ENCODE assay signal across 8 mouse cellular contexts in the genomic region with DNA sequence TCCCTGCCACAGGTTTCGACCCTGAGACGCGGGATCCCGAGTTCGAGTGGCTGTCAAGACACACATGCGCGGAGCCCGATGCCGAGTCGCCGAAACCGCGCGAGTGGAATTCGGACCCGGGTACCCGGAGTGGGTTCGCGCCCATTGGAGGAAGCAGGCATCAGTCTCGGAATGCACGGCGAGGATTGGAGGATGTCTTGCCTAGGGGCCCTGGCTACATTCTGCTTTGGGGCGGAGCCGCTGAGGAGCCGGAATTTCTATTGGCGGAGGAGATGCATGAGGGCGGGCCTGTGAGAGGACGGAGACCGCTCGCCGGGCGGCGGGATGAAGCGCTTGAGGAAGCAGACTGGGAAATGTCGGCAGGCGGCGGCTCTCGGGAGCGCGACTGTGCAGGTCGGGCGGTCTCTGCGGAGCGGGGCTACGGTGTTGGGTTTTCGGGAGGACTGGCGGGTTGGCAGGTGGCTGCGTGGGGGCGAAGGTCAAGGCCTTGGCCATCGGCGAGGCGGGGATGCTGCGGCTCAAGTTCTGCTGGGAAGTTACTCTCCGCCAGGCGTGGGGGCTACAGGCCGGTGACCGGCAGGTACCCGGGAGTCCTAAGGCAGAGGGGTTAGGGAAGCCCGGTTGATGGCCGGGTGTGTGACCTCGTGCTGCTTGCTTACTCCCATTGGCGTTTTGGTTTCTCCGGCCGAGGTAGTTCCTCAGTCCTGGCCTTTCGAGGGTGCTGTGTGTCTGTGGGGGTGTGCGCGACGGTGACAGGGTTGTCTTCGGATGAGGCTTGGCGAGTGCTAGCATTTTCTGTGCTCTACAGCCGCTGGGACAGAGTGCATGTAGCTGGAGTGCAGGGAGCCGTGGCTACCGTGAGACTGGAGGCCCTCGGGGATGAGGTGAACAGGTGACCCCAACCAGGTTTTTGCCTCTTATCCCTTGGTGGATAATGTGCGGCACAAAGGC. TPM values are rescaled to one million over a fixed set of nuclear protein-coding genes. Genes with fewer than 3 reads are reported as not detected.
DNase-seq lines count a peak whose midpoint lies in the region; ATAC-seq and TF ChIP-seq lines count a peak whose summit lies in the region.

No protein-coding gene starts in this region.

- intact Hi-C loops in heart, postnatal 14 days (cut with DNase I), result loop anchor here (5.0 kb wide), 1 partner anchor 51 kb away; the partner anchor contains the start of gene Mtf1

- no peak for TF ChIP-seq EP300 in ES-Bruce4 (IDR thresholded peaks at IDR 0.05; ENCODE audit: insufficient read depth, low read depth, low read length)

- DNase-seq in forebrain, embryonic 14.5 days (ENCODE audit: low spot score), result peak; percentile 98
- peak; percentile 97 to 98 for DNase-seq in heart, postnatal 14 days
- DNase-seq in layer of hippocampus, adult 11-12 months (ENCODE audit: low spot score), result peak; percentile 98
- DNase-seq in lung, adult 18-20 months, result peak; percentile 99
- DNase-seq in testis, postnatal 14 days (ENCODE audit: low spot score), result peak; percentile 99

- H3K27ac ChIP-seq in ES-Bruce4 (ENCODE audit: insufficient read depth, low read length), result no peak overlapping the region
- no peak overlapping the region for H3K27ac ChIP-seq in forebrain, embryonic 14.5 days (ENCODE audit: low read depth, low read length)
- no peak overlapping the region for H3K27ac ChIP-seq in neural tube, embryonic 15.5 days (replicated peaks)

- TF ChIP-seq CTCF in ES-Bruce4 (IDR thresholded peaks at IDR 0.05; ENCODE audit: low read depth, low read length), result no peak

- peak overlapping the region; percentile 88 for H3K4me2 ChIP-seq in forebrain, embryonic 14.5 days (ENCODE audit: low read length)
- H3K4me2 ChIP-seq in neural tube, embryonic 15.5 days, result peak overlapping the region; percentile 98

- no peaks in the 10 kb centered on the region for H3K9me3 ChIP-seq in ES-Bruce4 (replicated peaks; ENCODE audit: control insufficient read depth, insufficient read depth, low read length, poor library complexity, severe bottlenecking)
- H3K9me3 ChIP-seq in forebrain, embryonic 14.5 days (replicated peaks; ENCODE audit: control insufficient read depth, low read length), result no peaks in the 10 kb centered on the region
- H3K9me3 ChIP-seq in neural tube, embryonic 15.5 days (replicated peaks), result no peaks in the 10 kb centered on the region

- TF ChIP-seq POLR2A in ES-Bruce4 (IDR thresholded peaks at IDR 0.05; ENCODE audit: insufficient read depth, low read length), result no peak

- under 1% methylated on average over 75 of the region's 75 CpGs for WGBS in forebrain, embryonic 14.5 days
- WGBS in neural tube, embryonic 15.5 days, result under 1% methylated on average over 72 of the region's 75 CpGs

- peak overlapping the region; percentile 40 for H3K9ac ChIP-seq in ES-Bruce4 (ENCODE audit: low read depth, poor library complexity, severe bottlenecking)
- H3K9ac ChIP-seq in forebrain, embryonic 14.5 days (ENCODE audit: low read length), result peak overlapping the region; percentile 70
- H3K9ac ChIP-seq in neural tube, embryonic 15.5 days (replicated peaks), result peak overlapping the region; percentile 71

- no peaks in the 10 kb centered on the region for H3K27me3 ChIP-seq in ES-Bruce4 (ENCODE audit: control insufficient read depth, insufficient read depth, low read length, poor library complexity, severe bottlenecking)
- H3K27me3 ChIP-seq in forebrain, embryonic 14.5 days (replicated peaks; ENCODE audit: control insufficient read depth, insufficient read depth, low read length), result no peaks in the 10 kb centered on the region
- H3K27me3 ChIP-seq in neural tube, embryonic 15.5 days (replicated peaks), result no peaks in the 10 kb centered on the region

- H3K4me1 ChIP-seq in ES-Bruce4 (ENCODE audit: control insufficient read depth, insufficient read depth, low read length), result no peaks in the 10 kb centered on the region
- peaks cover 13% of the 10 kb centered on the region for H3K4me1 ChIP-seq in forebrain, embryonic 14.5 days (ENCODE audit: control insufficient read depth, insufficient read depth, low read length)
- H3K4me1 ChIP-seq in neural tube, embryonic 15.5 days, result peaks cover 22% of the 10 kb centered on the region

- H3K36me3 ChIP-seq in ES-Bruce4 (ENCODE audit: control insufficient read depth, insufficient read depth, low read length, poor library complexity, severe bottlenecking), result no peaks in the 10 kb centered on the region
- H3K36me3 ChIP-seq in forebrain, embryonic 14.5 days (ENCODE audit: control insufficient read depth, insufficient read depth, low read length), result peaks cover 10% of the 10 kb centered on the region
- peaks cover 17% of the 10 kb centered on the region for H3K36me3 ChIP-seq in neural tube, embryonic 15.5 days

- H3K4me3 ChIP-seq in ES-Bruce4 (ENCODE audit: low read depth, low read length), result peak overlapping the region; percentile 88
- peak overlapping the region; percentile 69 for H3K4me3 ChIP-seq in forebrain, embryonic 14.5 days (ENCODE audit: low read depth, low read length)
- H3K4me3 ChIP-seq in neural tube, embryonic 15.5 days (replicated peaks), result peak overlapping the region; percentile 84

- ATAC-seq in cerebellum, adult (ENCODE audit: insufficient number of reproducible peaks, low FRiP score, low TSS enrichment), result peak; percentile 100
- peak; percentile 100 for ATAC-seq in forebrain, embryonic 14.5 days
- peak; percentile 100 for ATAC-seq in neural tube, embryonic 15.5 days (ENCODE audit: low FRiP score)

RNA-seq across cellular contexts. Expression of gene Inpp5b, which starts 9.9 kb away (rescaled TPM):
- polyA plus RNA-seq in ES-Bruce4 (2011; ENCODE audit: insufficient read depth, insufficient read length, low read depth, missing spikeins), result 21.7 and 27.0 TPM in 2 replicates
- 20.8 and 22.1 TPM in 2 replicates for polyA plus RNA-seq in forebrain, embryonic 14.5 days (2014; fragmentation: Nextera tagmentation; extraction: Ambion mirVana)
- 10 to 100 TPM; 12.5 to 13.6 TPM for total RNA-seq in heart, postnatal 14 days (2021)
- polyA plus RNA-seq in neural tube, embryonic 15.5 days (2015; fragmentation: Nextera tagmentation; extraction: Ambion mirVana), result 20.6 and 24.9 TPM in 2 replicates

RNA-seq across cellular contexts. Expression of gene Sf3a3, which starts 37.0 kb away (rescaled TPM):
- polyA plus RNA-seq in ES-Bruce4 (2011; ENCODE audit: insufficient read depth, insufficient read length, low read depth, missing spikeins), result 110 and 127 TPM in 2 replicates
- polyA plus RNA-seq in forebrain, embryonic 14.5 days (2014; fragmentation: Nextera tagmentation; extraction: Ambion mirVana), result 118 TPM in 2 replicates
- 10 to 100 TPM; 19.2 to 21.5 TPM for total RNA-seq in heart, postnatal 14 days (2021)
- 88.4 and 105 TPM in 2 replicates for polyA plus RNA-seq in neural tube, embryonic 15.5 days (2015; fragmentation: Nextera tagmentation; extraction: Ambion mirVana)

RNA-seq across cellular contexts. Expression of gene Mtf1, which starts 50.3 kb away (rescaled TPM):
- 15.8 and 16.4 TPM in 2 replicates for polyA plus RNA-seq in ES-Bruce4 (2011; ENCODE audit: insufficient read depth, insufficient read length, low read depth, missing spikeins)
- polyA plus RNA-seq in forebrain, embryonic 14.5 days (2014; fragmentation: Nextera tagmentation; extraction: Ambion mirVana), result 12.7 and 13.6 TPM in 2 replicates
- 10 to 100 TPM; 12.8 to 15.7 TPM for total RNA-seq in heart, postnatal 14 days (2021)
- polyA plus RNA-seq in neural tube, embryonic 15.5 days (2015; fragmentation: Nextera tagmentation; extraction: Ambion mirVana), result 9.8 and 10.2 TPM in 2 replicates

RNA-seq across cellular contexts. Expression of gene Fhl3, which starts 51.1 kb away (rescaled TPM):
- 11.4 and 14.0 TPM in 2 replicates for polyA plus RNA-seq in ES-Bruce4 (2011; ENCODE audit: insufficient read depth, insufficient read length, low read depth, missing spikeins)
- polyA plus RNA-seq in forebrain, embryonic 14.5 days (2014; fragmentation: Nextera tagmentation; extraction: Ambion mirVana), result 1.4 TPM in 2 replicates
- total RNA-seq in heart, postnatal 14 days (2021), result 10 to 100 TPM; 13.0 to 13.9 TPM
- polyA plus RNA-seq in neural tube, embryonic 15.5 days (2015; fragmentation: Nextera tagmentation; extraction: Ambion mirVana), result 1.8 and 3.3 TPM in 2 replicates

RNA-seq across cellular contexts. Expression of gene Utp11, which starts 58.2 kb away (rescaled TPM):
- 56.9 and 60.4 TPM in 2 replicates for polyA plus RNA-seq in ES-Bruce4 (2011; ENCODE audit: insufficient read depth, insufficient read length, low read depth, missing spikeins)
- polyA plus RNA-seq in forebrain, embryonic 14.5 days (2014; fragmentation: Nextera tagmentation; extraction: Ambion mirVana), result 34.5 and 42.0 TPM in 2 replicates
- 10 to 100 TPM; 11.6 to 12.0 TPM for total RNA-seq in heart, postnatal 14 days (2021)
- 41.4 and 47.8 TPM in 2 replicates for polyA plus RNA-seq in neural tube, embryonic 15.5 days (2015; fragmentation: Nextera tagmentation; extraction: Ambion mirVana)
